Mouse (Mus musculus): Measurements from ENCODE around the gene Gtf2ird1.
A peak's percentile ranks its signal among the peaks of the same experiment; 100 is the strongest.
"Not testable (repeated sequence)": the region's sequence is repeated elsewhere in the genome, so short reads cannot be mapped to it uniquely, and the experiment has no call there.

Gtf2ird1 gene

GRCm38 (mm10) chr5:134456503-134456962, at the start of gene Gtf2ird1:
Gene Gtf2ird1, minus strand, starts transcription at chr5:134456716.
- peak; percentile 92 for DNase-seq (ENCODE audit: low read depth, low spot score)

GRCm38 (mm10) chr5:134505810-134506292, 49.3 kb upstream of the Gtf2ird1 start:
- DNase-seq (ENCODE audit: low read depth, low spot score) = peak; percentile 94

- no peak for DNase-seq (ENCODE audit: low read depth, low spot score)
These were observed 46.1 kb upstream of the Gtf2ird1 start for GRCm38 (mm10) chr5:134502591-134502990.

DNA sequence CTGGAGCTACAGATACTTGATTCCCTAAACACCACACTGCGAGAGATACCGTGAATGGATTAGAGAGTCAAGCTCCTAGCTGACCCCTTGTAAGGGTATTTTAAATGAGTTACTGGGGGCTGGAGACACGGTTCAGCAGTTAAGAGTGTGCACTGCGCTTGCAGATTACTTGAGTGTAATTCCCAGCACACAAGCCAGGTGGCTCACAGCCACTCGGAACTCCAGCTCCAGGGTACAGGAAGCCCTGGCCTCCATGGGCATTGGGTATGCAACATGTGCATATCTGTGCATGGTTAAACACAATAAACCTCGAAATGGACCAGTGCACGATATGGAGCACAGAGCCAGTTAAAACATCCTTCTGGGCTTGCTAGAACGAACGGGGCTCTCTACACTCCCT, 44.9 kb upstream of the Gtf2ird1 start:
- DNase-seq (ENCODE audit: low read depth, low spot score) = no peak

DNA sequence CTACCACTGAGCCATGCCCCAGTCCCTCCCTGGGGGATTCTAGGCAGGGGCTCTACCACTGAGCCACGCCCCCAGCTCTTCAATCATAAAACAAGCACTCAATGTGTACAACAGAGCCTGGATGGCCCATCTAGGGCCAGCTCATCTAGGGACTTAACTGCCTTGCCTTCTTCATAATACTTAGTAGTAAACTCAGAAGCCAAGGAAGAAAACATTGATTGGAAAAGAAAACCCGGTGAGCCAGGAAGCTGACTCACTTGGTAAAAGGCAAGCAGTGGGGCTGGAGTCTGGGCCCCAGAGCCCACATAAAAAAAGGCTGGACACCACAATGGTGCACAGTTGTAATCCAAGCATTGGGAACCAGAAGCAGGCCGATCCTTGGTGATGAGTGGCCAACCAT, 44.2 kb upstream of the Gtf2ird1 start:
- DNase-seq (ENCODE audit: low read depth, low spot score) = no peak

GRCm38 (mm10) chr5:134500062-134500461, 43.5 kb upstream of the Gtf2ird1 start:
- DNase-seq (ENCODE audit: low read depth, low spot score) = peak; percentile 67

- no peak for DNase-seq (ENCODE audit: low read depth, low spot score)
These were observed 40.5 kb upstream of the Gtf2ird1 start for GRCm38 (mm10) chr5:134497026-134497425.

GRCm38 (mm10) chr5:134495796-134496195, 39.3 kb upstream of the Gtf2ird1 start:
- no peak for DNase-seq (ENCODE audit: low read depth, low spot score)

DNA sequence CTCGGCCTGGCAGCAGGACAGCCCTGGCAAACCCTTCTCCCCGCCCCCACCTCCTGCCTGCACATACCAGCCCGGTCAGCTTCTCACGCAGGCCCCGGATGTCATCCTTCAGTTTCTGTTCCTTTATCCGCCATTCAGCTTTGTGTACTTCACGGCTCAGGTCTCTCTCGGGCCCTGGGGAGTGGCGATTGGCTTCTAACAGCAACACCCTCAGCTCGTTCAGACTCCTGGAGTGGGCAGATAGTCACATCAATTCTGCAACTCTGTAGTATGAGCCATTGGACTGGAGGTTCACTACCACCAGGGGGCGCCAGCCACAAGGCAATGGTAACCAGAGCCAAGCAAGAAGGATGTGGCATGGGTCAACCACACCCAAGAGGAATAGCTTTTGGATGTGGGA, 37.6 kb upstream of the Gtf2ird1 start:
- DNase-seq (ENCODE audit: low read depth, low spot score) = peak; percentile 91

- no peak for DNase-seq (ENCODE audit: low read depth, low spot score)
These were observed 36.4 kb upstream of the Gtf2ird1 start for GRCm38 (mm10) chr5:134492956-134493355.

DNA sequence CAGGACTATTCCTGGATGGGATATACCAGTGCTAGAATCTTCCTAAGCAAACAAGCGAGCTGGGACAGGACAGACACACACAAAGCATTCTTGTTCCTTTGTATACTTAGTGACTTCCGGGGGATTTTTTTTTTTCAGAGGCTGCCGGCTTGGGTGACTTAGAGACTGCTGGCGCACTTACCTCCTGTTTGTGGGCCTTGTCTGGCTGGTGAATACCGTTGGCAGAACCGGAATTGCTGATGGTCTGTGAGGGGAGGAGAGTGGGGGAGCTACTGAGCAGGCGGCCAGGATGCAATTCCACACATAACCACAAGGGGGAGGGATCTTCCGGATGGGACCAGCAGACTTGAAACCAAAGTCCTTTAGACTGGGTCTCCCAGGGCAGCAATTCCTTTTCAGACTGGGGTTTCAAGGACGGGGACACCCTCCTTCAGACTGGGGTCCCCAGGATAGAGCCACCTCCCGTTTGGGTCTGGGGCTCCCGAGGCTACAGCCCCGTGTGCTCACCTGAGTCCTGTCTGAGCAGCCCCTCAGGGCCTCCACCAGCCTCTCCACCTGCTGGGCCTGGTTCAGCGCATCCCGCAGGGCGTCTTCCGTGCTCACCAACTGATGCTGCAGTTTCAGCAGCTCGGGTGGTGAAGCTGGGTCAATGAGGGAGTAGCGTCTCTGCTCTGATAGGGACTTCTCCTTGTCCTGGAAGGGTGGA, 35.3 kb upstream of the Gtf2ird1 start:
- peak; percentile 94 for DNase-seq (ENCODE audit: low read depth, low spot score)

DNA sequence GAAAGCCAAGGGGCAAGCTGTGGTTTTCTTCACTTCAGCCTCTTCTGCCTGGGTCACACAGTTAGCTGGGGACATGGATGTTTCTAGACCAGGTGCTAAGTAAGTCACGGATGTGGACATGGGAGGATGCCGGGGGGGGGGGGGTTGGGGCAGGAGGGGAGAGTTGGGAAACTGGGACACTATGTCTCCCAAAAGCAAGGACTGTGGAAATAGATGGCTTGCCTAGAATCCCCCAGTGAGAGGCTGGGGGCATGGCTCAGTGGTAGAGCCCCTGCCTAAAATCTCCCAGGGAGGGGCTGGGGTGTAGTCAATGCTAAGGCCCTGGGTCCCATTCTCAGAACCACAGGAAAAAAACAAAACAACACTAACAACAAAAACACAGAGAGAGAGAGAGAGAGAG, 34.7 kb upstream of the Gtf2ird1 start:
- DNase-seq (ENCODE audit: low read depth, low spot score) = no peak

- no peak for DNase-seq (ENCODE audit: low read depth, low spot score)
These were observed 33.9 kb upstream of the Gtf2ird1 start for GRCm38 (mm10) chr5:134490465-134490864.

GRCm38 (mm10) chr5:134489583-134489982, 33.1 kb upstream of the Gtf2ird1 start:
- peak; percentile 60 for DNase-seq (ENCODE audit: low read depth, low spot score)

GRCm38 (mm10) chr5:134488596-134488995, 32.1 kb upstream of the Gtf2ird1 start:
- no peak for DNase-seq (ENCODE audit: low read depth, low spot score)

DNA sequence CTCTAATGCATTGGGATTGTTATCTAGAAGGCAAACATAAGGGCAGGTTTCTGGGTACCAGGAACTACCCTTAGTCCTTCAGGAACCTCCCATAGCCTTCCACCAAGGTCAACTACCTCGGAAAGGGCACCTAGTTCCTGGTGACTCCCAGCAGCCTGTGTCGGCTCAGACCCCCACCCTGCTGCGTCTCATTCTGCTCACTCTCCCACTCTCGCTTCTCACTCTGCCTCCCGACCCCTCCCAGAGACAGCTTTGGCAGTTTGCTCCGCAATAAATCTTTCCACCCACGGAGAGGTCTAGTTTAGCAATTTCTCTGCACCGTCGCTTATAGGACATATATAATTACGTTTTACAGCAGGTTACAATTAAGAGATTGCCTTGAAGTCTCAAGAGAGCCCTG, 31.5 kb upstream of the Gtf2ird1 start:
- DNase-seq (ENCODE audit: low read depth, low spot score) = peak; percentile 57

GRCm38 (mm10) chr5:134485900-134486665, 29.6 kb upstream of the Gtf2ird1 start:
- DNase-seq (ENCODE audit: low read depth, low spot score) = peak; percentile 90

- DNase-seq (ENCODE audit: low read depth, low spot score) = no peak
These were observed 28.7 kb upstream of the Gtf2ird1 start for GRCm38 (mm10) chr5:134485183-134485730.

DNA sequence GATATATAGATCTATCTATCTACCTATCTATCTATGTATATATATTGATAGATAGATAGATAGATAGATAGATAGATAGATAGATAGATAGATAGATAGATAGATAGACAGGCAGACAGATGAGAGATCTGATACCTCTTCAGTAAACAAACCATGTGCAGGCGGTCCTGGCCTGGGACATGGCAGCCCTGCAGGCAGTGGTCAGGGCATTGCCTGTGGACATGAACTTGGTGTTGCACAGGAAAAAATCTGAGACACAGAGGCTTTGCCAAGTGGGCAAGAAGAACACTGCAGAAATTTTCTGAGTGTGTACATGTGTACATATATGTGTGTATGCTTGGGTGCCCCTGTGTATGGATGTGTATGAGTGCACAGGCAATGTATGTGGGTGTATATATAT, 26.8 kb upstream of the Gtf2ird1 start:
- no peak for DNase-seq (ENCODE audit: low read depth, low spot score)

GRCm38 (mm10) chr5:134482331-134482730, 25.8 kb upstream of the Gtf2ird1 start:
- no peak for DNase-seq (ENCODE audit: low read depth, low spot score)

DNA sequence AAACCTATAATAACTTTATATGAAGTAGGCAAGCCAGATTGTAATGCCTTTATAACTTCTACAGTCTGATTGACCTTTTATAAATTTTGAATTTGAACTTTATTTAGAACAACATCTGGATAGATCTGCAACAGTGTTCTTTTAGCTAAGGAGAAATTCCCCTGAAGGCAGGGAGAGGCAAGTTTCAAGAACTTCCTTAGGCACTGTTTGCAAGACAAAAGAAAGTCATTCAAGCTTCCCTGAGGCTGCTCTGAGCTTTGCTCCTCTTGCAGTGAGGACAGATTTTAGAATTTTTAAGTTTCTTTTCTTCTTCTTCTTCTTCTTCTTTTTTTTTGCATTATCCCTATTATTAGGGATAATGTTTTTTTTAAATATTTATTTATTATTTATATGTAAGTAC, 22.4 kb upstream of the Gtf2ird1 start:
- DNase-seq (ENCODE audit: low read depth, low spot score) = not testable (repeated sequence)

DNA sequence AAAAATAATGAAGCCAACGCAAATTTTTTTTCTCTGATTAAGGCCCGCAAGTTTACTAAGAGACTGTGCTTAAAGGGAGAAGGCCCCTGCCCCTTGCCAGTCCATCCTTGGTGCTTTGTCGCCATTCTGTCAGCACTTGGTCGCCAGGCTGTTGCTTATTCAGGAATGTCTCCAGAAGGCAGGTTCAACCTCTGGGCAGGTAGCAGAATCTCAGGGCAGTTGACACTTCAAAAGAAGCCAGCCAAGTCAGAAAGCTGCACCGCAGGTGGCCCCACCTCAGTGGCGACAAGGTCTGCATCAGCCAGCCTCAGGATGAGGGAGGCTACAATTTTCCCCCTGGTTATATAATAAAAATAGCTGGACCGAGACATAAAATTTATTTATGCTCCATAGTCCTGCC, 19.2 kb upstream of the Gtf2ird1 start:
- not testable (repeated sequence) for DNase-seq (ENCODE audit: low read depth, low spot score)

Measured in brain, adult 2 months (tissue).